Mouse (Mus musculus) liver, adult 2 months (tissue): ENCODE measurements at regions not wholly inside any gene's neighbourhood (a gene's known extent, or its start where the extent isn't known, plus 50 kb on each side); places are given as distances from the start of the nearest gene placed in this dataset.

Source experiments
- DNase-seq: peaks from one replicate; pipeline ENCODE4 v3.0.0-alpha.2; 2011; ENCODE audit warnings: low read depth, low spot score; ENCODE audit errors: extremely low read depth
- H3K27ac ChIP-seq: fragments of 200-500 bp; replicated peaks from 2 replicates; pipeline ENCODE4 v1.5.1; 2012; ENCODE audit warnings: low read depth, mild to moderate bottlenecking, control low read depth, inconsistent platforms, low read length; ENCODE audit not compliant: insufficient read depth
- H3K27me3 ChIP-seq: fragments of 200-500 bp; 2 replicates; pipeline ENCODE4 v1.6.1; 2012; ENCODE audit warnings: mild to moderate bottlenecking, moderate library complexity, low read length, inconsistent platforms; ENCODE audit not compliant: control insufficient read depth, insufficient read depth
- H3K36me3 ChIP-seq: fragments of 200-500 bp; 2 replicates; pipeline ENCODE4 v1.6.1; 2012; ENCODE audit warnings: low read length, inconsistent platforms; ENCODE audit not compliant: control insufficient read depth, insufficient read depth
- H3K4me1 ChIP-seq: fragments of 200-500 bp; 2 replicates; pipeline ENCODE4 v1.6.1; 2011; ENCODE audit warnings: low read length; ENCODE audit not compliant: control insufficient read depth, insufficient read depth
- H3K4me3 ChIP-seq: fragments of 200-500 bp; 2 replicates; pipeline ENCODE4 v1.5.1; 2011; ENCODE audit warnings: low read depth, mild to moderate bottlenecking, control low read depth, low read length, moderate library complexity; ENCODE audit not compliant: insufficient read depth
- H3K79me2 ChIP-seq: fragments of 200-500 bp; 2 replicates; pipeline ENCODE4 v1.6.1; 2012; ENCODE audit warnings: inconsistent platforms, mild to moderate bottlenecking, low read length, moderate library complexity; ENCODE audit not compliant: control insufficient read depth, insufficient read depth
- H3K9ac ChIP-seq: fragments of 200-500 bp; 2 replicates; pipeline ENCODE4 v1.6.1; 2012; ENCODE audit warnings: low read depth, mild to moderate bottlenecking, control low read depth, inconsistent platforms, low read length
- CTCF ChIP-seq: fragments of 200-500 bp; IDR thresholded peaks from 2 replicates; pipeline ENCODE4 v1.5.1; 2011; ENCODE audit warnings: low read depth, low read length, control low read depth
- POLR2A ChIP-seq: fragments of 200-500 bp; IDR thresholded peaks from 2 replicates; pipeline ENCODE4 v1.6.1; 2011; ENCODE audit warnings: low read length, control low read depth; ENCODE audit not compliant: insufficient read depth; ENCODE audit errors: extremely low read depth
- WGBS: fragments of 180-500 bp; shearing (Covaris S2); methylation state at CpG from one replicate; pipeline ENCODE4 v1.1.7; 2018; 5-methylcytosine and 5-hydroxymethylcytosine counted together

DNA sequence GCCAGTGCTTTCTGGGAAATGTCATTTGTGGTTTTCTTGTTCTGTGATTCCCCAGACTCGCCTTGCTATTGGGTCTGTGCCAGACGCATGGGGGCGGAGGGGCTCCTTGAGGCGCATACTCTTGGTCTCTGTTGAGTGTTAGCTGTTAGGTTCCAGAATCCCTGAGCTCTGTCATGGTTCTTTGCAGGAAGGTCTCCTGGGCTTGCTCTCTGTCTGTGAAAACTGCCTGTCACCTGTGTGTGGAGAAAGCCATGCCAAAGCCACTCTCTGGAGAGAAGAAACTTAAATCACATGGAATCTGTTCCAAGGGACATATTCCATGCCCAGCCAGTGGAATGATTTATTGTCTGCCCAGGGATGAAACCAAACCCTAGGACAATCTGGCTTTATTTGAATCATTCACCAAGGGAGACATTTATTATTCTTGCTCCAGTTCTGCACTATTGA, 134.5 kb upstream of the Ankrd55 start:
- Histone ChIP-seq H3K79me2 (no peaks in the 10 kb centered on the region), H3K27me3 (no peaks in the 10 kb centered on the region), H3K36me3 (no peaks in the 10 kb centered on the region), H3K4me1 (peaks cover 5% of the 10 kb centered on the region; the same call in 1 of the 2 replicates), H3K9ac (no peak overlapping the region), H3K4me3 (no peak overlapping the region), H3K27ac (no peak overlapping the region)
- WGBS = 59% methylated on average over 4 of the region's 4 CpGs
- DNase-seq = peak; percentile 25
- TF ChIP-seq POLR2A = no peak
- no peak for TF ChIP-seq CTCF

DNA sequence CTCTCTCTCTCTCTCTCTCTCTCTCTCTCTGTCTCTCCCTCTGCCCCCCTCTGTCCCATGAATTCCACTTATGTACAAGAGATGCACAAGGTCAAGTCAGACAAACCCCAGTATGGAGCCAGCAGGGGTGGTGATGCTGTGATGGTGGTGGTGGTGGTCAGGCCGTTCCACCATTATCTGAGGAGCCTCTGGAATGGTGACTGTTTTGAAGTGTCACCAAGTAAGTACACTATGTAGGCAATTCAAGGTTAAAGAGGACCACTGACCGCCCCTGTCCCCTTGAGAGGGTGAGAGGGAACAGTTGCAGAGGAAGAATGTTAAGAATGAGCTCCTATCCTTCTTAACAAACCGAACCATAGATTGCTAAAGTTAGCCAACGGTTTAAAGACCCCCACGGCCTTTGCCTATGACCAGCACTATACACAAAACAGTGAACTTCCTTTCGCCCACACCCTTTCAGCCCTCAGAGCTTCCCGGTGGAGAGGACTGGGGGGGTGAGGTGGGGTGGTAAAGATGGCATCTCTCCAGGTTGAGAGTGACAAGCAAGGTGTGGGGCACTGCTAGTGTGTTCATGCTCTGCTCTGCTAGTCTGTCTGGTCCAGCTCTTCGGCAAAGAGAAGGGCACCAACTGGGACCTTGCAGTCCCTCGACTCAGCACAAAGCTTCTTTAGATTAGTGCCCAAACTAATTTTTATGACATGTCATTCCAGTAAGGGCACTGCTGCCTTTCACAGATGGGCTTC, 128.7 kb upstream of the Ankrd55 start:
- H3K27ac ChIP-seq = no peak overlapping the region

DNA sequence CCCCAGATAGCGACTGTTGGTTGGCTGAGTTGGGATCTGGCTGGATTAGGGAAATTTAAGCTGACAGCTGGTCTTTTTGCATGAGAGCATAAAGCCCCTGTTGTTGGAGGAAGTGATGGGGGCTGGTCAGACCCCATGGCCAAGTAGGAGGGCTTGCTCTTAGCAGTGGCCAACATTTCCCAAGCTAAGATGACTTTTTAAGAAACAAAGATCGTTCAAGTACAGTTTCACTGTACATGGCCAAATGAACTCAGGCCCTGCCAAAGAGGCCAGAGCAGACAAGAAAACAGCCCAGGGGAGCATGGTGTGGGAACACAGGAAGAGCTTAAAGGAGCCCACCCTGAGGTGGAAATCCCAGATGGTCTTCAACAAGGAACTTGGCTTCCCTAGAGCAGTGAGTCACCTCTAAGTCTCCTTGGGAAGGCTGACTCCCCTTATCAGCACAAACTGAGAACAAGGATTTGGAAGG, 128.0 kb upstream of the Ankrd55 start:
- no peaks in the 10 kb centered on the region for H3K79me2 ChIP-seq
- no peaks in the 10 kb centered on the region for H3K4me1 ChIP-seq

More for the DNA sequence above, 128.7 kb upstream of the Ankrd55 start:
- DNase-seq = no peak
- H3K79me2 ChIP-seq = no peaks in the 10 kb centered on the region
- TF ChIP-seq CTCF (no peak), POLR2A (no peak)
- 83% methylated on average over 9 of the region's 9 CpGs for WGBS
- H3K36me3 ChIP-seq = no peaks in the 10 kb centered on the region
- H3K9ac ChIP-seq = no peak overlapping the region
- no peaks in the 10 kb centered on the region for H3K27me3 ChIP-seq
- no peaks in the 10 kb centered on the region for H3K4me1 ChIP-seq
- H3K4me3 ChIP-seq = no peak overlapping the region

DNA sequence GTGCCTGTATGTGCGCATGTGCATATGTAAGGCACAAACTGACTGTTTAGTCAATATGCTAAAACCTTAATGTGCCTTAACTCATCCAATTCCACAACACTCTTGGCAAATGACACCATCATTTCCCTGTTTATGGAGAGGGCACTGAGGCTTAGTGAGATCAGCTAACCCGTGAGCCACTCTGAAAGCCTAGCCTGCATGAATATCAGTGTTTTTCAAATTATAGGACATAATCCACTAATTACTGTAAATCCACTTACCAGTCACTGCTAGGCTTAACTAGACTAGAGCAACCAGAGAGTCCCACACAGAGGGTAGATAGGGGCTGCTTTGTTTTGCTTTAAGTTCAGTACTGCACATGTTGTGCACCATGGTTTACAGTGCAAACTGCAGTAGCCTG, 127.5 kb upstream of the Ankrd55 start:
- Histone ChIP-seq H3K79me2 (no peaks in the 10 kb centered on the region), H3K9ac (no peak overlapping the region), H3K4me1 (no peaks in the 10 kb centered on the region), H3K36me3 (no peaks in the 10 kb centered on the region), H3K27me3 (no peaks in the 10 kb centered on the region), H3K4me3 (no peak overlapping the region), H3K27ac (no peak overlapping the region)
- no peak for DNase-seq
- TF ChIP-seq CTCF (no peak), POLR2A (no peak)
- 95% methylated on average over 2 of the region's 2 CpGs for WGBS

More for the DNA sequence above, 128.0 kb upstream of the Ankrd55 start:
- Histone ChIP-seq H3K36me3 (no peaks in the 10 kb centered on the region), H3K27ac (no peak overlapping the region), H3K9ac (no peak overlapping the region), H3K27me3 (no peaks in the 10 kb centered on the region), H3K4me3 (no peak overlapping the region)
- WGBS = 85% methylated on average over 2 of the region's 2 CpGs
- no peak for DNase-seq
- TF ChIP-seq CTCF (no peak), POLR2A (no peak)

DNA sequence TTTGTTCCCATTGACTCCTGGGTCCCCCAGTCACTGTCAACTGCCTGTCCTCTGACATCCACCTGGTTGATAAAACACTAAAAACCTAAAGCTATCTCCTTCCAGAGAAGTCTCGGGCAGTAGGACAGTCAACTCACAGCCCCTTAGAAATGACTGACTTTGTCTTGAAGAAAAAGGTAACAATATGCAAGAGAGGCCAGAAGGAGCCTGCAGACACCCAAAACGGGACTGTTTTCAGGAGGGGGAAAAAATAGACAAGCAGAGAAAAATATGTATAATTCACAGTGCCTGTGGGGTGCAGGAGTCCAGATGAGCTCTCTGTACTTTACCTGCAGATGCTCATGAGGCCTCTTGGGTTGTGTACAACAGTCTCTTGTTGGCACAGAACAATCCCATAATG, 126.4 kb upstream of the Ankrd55 start:
- no peaks in the 10 kb centered on the region for H3K36me3 ChIP-seq
- TF ChIP-seq CTCF (no peak), POLR2A (no peak)
- no peak for DNase-seq
- no peaks in the 10 kb centered on the region for H3K4me1 ChIP-seq
- H3K4me3 ChIP-seq = no peak overlapping the region
- H3K9ac ChIP-seq = no peak overlapping the region
- no peaks in the 10 kb centered on the region for H3K27me3 ChIP-seq
- 85% methylated on average over 2 of the region's 2 CpGs for WGBS
- H3K79me2 ChIP-seq = no peaks in the 10 kb centered on the region
- H3K27ac ChIP-seq = no peak overlapping the region

DNA sequence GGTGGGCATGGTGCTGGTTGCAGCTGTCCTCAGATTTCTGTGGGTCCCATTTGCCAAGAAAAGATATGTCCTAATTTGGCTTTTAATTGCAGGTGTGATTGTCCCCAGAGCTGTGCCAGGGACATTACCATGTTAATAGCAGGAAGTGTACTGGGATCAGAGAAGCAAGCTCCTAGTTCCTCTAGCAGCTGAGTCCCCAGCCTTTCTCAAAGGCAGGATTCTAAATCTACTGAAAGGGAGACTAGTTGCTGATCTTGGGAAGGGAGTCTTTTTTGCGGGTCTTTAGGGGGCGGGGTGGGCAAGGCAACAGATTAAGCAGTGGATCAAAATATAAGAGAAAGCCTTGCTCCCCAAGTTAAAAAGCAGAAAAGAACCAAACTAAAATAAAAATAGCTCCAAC, 122.3 kb upstream of the Ankrd55 start:
- no peaks in the 10 kb centered on the region for H3K27me3 ChIP-seq

More for the DNA sequence above, 122.3 kb upstream of the Ankrd55 start:
- Histone ChIP-seq H3K4me1 (no peaks in the 10 kb centered on the region), H3K27ac (no peak overlapping the region), H3K4me3 (no peak overlapping the region), H3K79me2 (no peaks in the 10 kb centered on the region), H3K36me3 (no peaks in the 10 kb centered on the region), H3K9ac (no peak overlapping the region)
- WGBS = 86% methylated on average over 2 of the region's 2 CpGs
- no peak for TF ChIP-seq POLR2A
- no peak for TF ChIP-seq CTCF
- no peak for DNase-seq
